Mouse (Mus musculus): ENCODE measurements at regions not wholly inside any gene's neighbourhood (a gene's known extent, or its start where the extent isn't known, plus 50 kb on each side); places are given as distances from the start of the nearest gene placed in this dataset.

- no peak for ATAC-seq (ENCODE audit: insufficient read depth, low FRiP score, low TSS enrichment)
- Histone ChIP-seq H3K27me3 (ENCODE audit: control insufficient read depth, insufficient read depth, low read length) (no peaks in the 10 kb centered on the region), H3K9ac (ENCODE audit: low read length) (no peak overlapping the region), H3K4me2 (ENCODE audit: low read depth) (no peak overlapping the region), H3K4me3 (ENCODE audit: low read depth, low read length) (no peak overlapping the region), H3K27ac (ENCODE audit: low read depth, low read length) (no peak overlapping the region), H3K4me1 (ENCODE audit: control insufficient read depth, insufficient read depth, low read length) (no peaks in the 10 kb centered on the region), H3K9me3 (ENCODE audit: control insufficient read depth, low read length) (no peaks in the 10 kb centered on the region), H3K36me3 (ENCODE audit: control insufficient read depth, insufficient read depth, low read length) (no peaks in the 10 kb centered on the region)
- 49% methylated on average over 2 of the region's 2 CpGs for WGBS
- no peak for DNase-seq (ENCODE audit: low spot score)
Measured at GRCm38 (mm10) chr16:27878499-27878898, 489.8 kb downstream of the Ccdc50 start.

GRCm38 (mm10) chr16:27878950-27879349 is 490.3 kb downstream of the Ccdc50 start:
- Histone ChIP-seq H3K9me3 (ENCODE audit: control insufficient read depth, low read length) (no peaks in the 10 kb centered on the region), H3K36me3 (ENCODE audit: control insufficient read depth, insufficient read depth, low read length) (no peaks in the 10 kb centered on the region), H3K27ac (ENCODE audit: low read depth, low read length) (no peak overlapping the region), H3K4me3 (ENCODE audit: low read depth, low read length) (no peak overlapping the region), H3K4me2 (ENCODE audit: low read depth) (no peak overlapping the region), H3K9ac (ENCODE audit: low read length) (no peak overlapping the region), H3K27me3 (ENCODE audit: control insufficient read depth, insufficient read depth, low read length) (no peaks in the 10 kb centered on the region), H3K4me1 (ENCODE audit: control insufficient read depth, insufficient read depth, low read length) (no peaks in the 10 kb centered on the region)
- WGBS, result 70% methylated on average over 3 of the region's 3 CpGs
- no peak for DNase-seq (ENCODE audit: low spot score)
- ATAC-seq (ENCODE audit: insufficient read depth, low FRiP score, low TSS enrichment), result no peak

GRCm38 (mm10) chr16:27884363-27884762 is 495.7 kb downstream of the Ccdc50 start:
- no peak for ATAC-seq (ENCODE audit: insufficient read depth, low FRiP score, low TSS enrichment)
- no peaks in the 10 kb centered on the region for H3K27me3 ChIP-seq (ENCODE audit: control insufficient read depth, insufficient read depth, low read length)
- H3K4me3 ChIP-seq (ENCODE audit: low read depth, low read length), result no peak overlapping the region
- no peak overlapping the region for H3K9ac ChIP-seq (ENCODE audit: low read length)
- no peaks in the 10 kb centered on the region for H3K9me3 ChIP-seq (ENCODE audit: control insufficient read depth, low read length)
- DNase-seq (ENCODE audit: low spot score), result no peak
- no peak overlapping the region for H3K4me2 ChIP-seq (ENCODE audit: low read depth)
- WGBS, result 24% methylated on average over 2 of the region's 2 CpGs
- no peaks in the 10 kb centered on the region for H3K4me1 ChIP-seq (ENCODE audit: control insufficient read depth, insufficient read depth, low read length)
- H3K27ac ChIP-seq (ENCODE audit: low read depth, low read length), result no peak overlapping the region
- no peaks in the 10 kb centered on the region for H3K36me3 ChIP-seq (ENCODE audit: control insufficient read depth, insufficient read depth, low read length)

GRCm38 (mm10) chr16:27906036-27906435 is 517.4 kb downstream of the Ccdc50 start:
- H3K4me3 ChIP-seq (ENCODE audit: low read depth, low read length), result no peak overlapping the region
- H3K36me3 ChIP-seq (ENCODE audit: control insufficient read depth, insufficient read depth, low read length), result no peaks in the 10 kb centered on the region
- H3K4me2 ChIP-seq (ENCODE audit: low read depth), result no peak overlapping the region
- H3K4me1 ChIP-seq (ENCODE audit: control insufficient read depth, insufficient read depth, low read length), result no peaks in the 10 kb centered on the region
- 0% methylated on average over 1 of the region's 2 CpGs for WGBS
- no peak overlapping the region for H3K27ac ChIP-seq (ENCODE audit: low read depth, low read length)
- no peak overlapping the region for H3K9ac ChIP-seq (ENCODE audit: low read length)
- no peaks in the 10 kb centered on the region for H3K27me3 ChIP-seq (ENCODE audit: control insufficient read depth, insufficient read depth, low read length)
- no peaks in the 10 kb centered on the region for H3K9me3 ChIP-seq (ENCODE audit: control insufficient read depth, low read length)
- DNase-seq (ENCODE audit: low spot score) (no peak), ATAC-seq (ENCODE audit: insufficient read depth, low FRiP score, low TSS enrichment) (no peak)

GRCm38 (mm10) chr16:27915422-27915821 is 526.8 kb downstream of the Ccdc50 start:
- ATAC-seq (ENCODE audit: insufficient read depth, low FRiP score, low TSS enrichment) (no peak), DNase-seq (ENCODE audit: low spot score) (no peak)
- H3K9ac ChIP-seq (ENCODE audit: low read length), result no peak overlapping the region
- no peaks in the 10 kb centered on the region for H3K36me3 ChIP-seq (ENCODE audit: control insufficient read depth, insufficient read depth, low read length)
- no peaks in the 10 kb centered on the region for H3K4me1 ChIP-seq (ENCODE audit: control insufficient read depth, insufficient read depth, low read length)
- H3K4me3 ChIP-seq (ENCODE audit: low read depth, low read length), result no peak overlapping the region
- no peaks in the 10 kb centered on the region for H3K27me3 ChIP-seq (ENCODE audit: control insufficient read depth, insufficient read depth, low read length)
- H3K27ac ChIP-seq (ENCODE audit: low read depth, low read length), result no peak overlapping the region
- 93% methylated on average over 1 of the region's 1 CpGs for WGBS
- no peaks in the 10 kb centered on the region for H3K9me3 ChIP-seq (ENCODE audit: control insufficient read depth, low read length)
- no peak overlapping the region for H3K4me2 ChIP-seq (ENCODE audit: low read depth)

GRCm38 (mm10) chr16:27925528-27926360 is 537.1 kb downstream of the Ccdc50 start:
- Histone ChIP-seq H3K27me3 (ENCODE audit: control insufficient read depth, insufficient read depth, low read length) (no peaks in the 10 kb centered on the region), H3K27ac (ENCODE audit: low read depth, low read length) (no peak overlapping the region), H3K36me3 (ENCODE audit: control insufficient read depth, insufficient read depth, low read length) (no peaks in the 10 kb centered on the region), H3K4me1 (ENCODE audit: control insufficient read depth, insufficient read depth, low read length) (no peaks in the 10 kb centered on the region), H3K9ac (ENCODE audit: low read length) (no peak overlapping the region), H3K4me3 (ENCODE audit: low read depth, low read length) (no peak overlapping the region), H3K4me2 (ENCODE audit: low read depth) (no peak overlapping the region), H3K9me3 (ENCODE audit: control insufficient read depth, low read length) (no peaks in the 10 kb centered on the region)
- ATAC-seq (ENCODE audit: insufficient read depth, low FRiP score, low TSS enrichment) (peak; percentile 35; the same call in 1 of the 2 replicates), DNase-seq (ENCODE audit: low spot score) (no peak)
- 61% methylated on average over 7 of the region's 7 CpGs for WGBS

GRCm38 (mm10) chr16:27926361-27926651 is 537.6 kb downstream of the Ccdc50 start:
- 23% methylated on average over 1 of the region's 1 CpGs for WGBS

GRCm38 (mm10) chr16:27949291-27949690 is 560.6 kb downstream of the Ccdc50 start:
- no peak overlapping the region for H3K9ac ChIP-seq (ENCODE audit: low read length)
- WGBS, result 79% methylated on average over 3 of the region's 3 CpGs
- no peak for DNase-seq (ENCODE audit: low spot score)
- ATAC-seq (ENCODE audit: insufficient read depth, low FRiP score, low TSS enrichment), result no peak
- no peaks in the 10 kb centered on the region for H3K27me3 ChIP-seq (ENCODE audit: control insufficient read depth, insufficient read depth, low read length)
- H3K4me1 ChIP-seq (ENCODE audit: control insufficient read depth, insufficient read depth, low read length), result no peaks in the 10 kb centered on the region
- H3K9me3 ChIP-seq (ENCODE audit: control insufficient read depth, low read length), result no peaks in the 10 kb centered on the region
- H3K4me2 ChIP-seq (ENCODE audit: low read depth), result no peak overlapping the region
- H3K36me3 ChIP-seq (ENCODE audit: control insufficient read depth, insufficient read depth, low read length), result no peaks in the 10 kb centered on the region
- no peak overlapping the region for H3K4me3 ChIP-seq (ENCODE audit: low read depth, low read length)
- H3K27ac ChIP-seq (ENCODE audit: low read depth, low read length), result no peak overlapping the region

More at GRCm38 (mm10) chr16:27926361-27926651, 537.6 kb downstream of the Ccdc50 start:
- ATAC-seq (ENCODE audit: insufficient read depth, low FRiP score, low TSS enrichment) (peak; percentile 60; the same call in 1 of the 2 replicates), DNase-seq (ENCODE audit: low spot score) (peak; percentile 13)
- Histone ChIP-seq H3K9ac (ENCODE audit: low read length) (no peak overlapping the region), H3K27ac (ENCODE audit: low read depth, low read length) (no peak overlapping the region), H3K4me2 (ENCODE audit: low read depth) (no peak overlapping the region), H3K36me3 (ENCODE audit: control insufficient read depth, insufficient read depth, low read length) (no peaks in the 10 kb centered on the region), H3K4me3 (ENCODE audit: low read depth, low read length) (no peak overlapping the region), H3K4me1 (ENCODE audit: control insufficient read depth, insufficient read depth, low read length) (no peaks in the 10 kb centered on the region), H3K27me3 (ENCODE audit: control insufficient read depth, insufficient read depth, low read length) (no peaks in the 10 kb centered on the region), H3K9me3 (ENCODE audit: control insufficient read depth, low read length) (no peaks in the 10 kb centered on the region)

GRCm38 (mm10) chr16:27949811-27950210 is 561.1 kb downstream of the Ccdc50 start:
- Histone ChIP-seq H3K9ac (ENCODE audit: low read length) (no peak overlapping the region), H3K4me1 (ENCODE audit: control insufficient read depth, insufficient read depth, low read length) (no peaks in the 10 kb centered on the region), H3K27me3 (ENCODE audit: control insufficient read depth, insufficient read depth, low read length) (no peaks in the 10 kb centered on the region), H3K4me3 (ENCODE audit: low read depth, low read length) (no peak overlapping the region), H3K9me3 (ENCODE audit: control insufficient read depth, low read length) (no peaks in the 10 kb centered on the region), H3K27ac (ENCODE audit: low read depth, low read length) (no peak overlapping the region), H3K36me3 (ENCODE audit: control insufficient read depth, insufficient read depth, low read length) (no peaks in the 10 kb centered on the region), H3K4me2 (ENCODE audit: low read depth) (no peak overlapping the region)
- ATAC-seq (ENCODE audit: insufficient read depth, low FRiP score, low TSS enrichment) (no peak), DNase-seq (ENCODE audit: low spot score) (no peak)
- 30% methylated on average over 3 of the region's 3 CpGs for WGBS
